Mouse (Mus musculus): Measurements from ENCODE around the gene Marc2. TPM values are rescaled to one million over a fixed set of nuclear protein-coding genes. Genes with fewer than 3 reads are reported as not detected.
A peak's percentile ranks its signal among the peaks of the same experiment; 100 is the strongest.

Marc2 gene
- polyA plus RNA-seq, 1 experiment from 2014 or later, result 96.7 TPM

DNA sequence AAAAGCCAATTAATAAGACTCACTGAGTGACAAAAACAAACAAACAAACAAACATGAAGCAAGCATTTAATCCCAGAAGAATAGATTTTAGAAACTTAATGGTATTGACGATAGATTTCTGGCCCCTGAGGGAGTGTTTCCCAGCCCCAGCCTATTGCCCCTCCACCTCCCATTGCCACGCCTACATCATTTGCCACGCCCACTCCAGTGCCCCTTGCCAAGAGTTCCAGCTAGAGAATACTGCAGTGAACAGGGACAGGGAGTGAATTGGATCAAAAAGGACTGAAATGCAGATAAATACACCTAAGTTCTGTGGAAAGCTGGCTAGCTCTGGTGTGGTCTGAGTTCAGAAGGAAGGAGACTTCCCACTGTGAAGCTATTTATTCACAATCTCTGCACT lies 82.4 kb downstream of the Marc2 start:
- 58% methylated on average over 3 of the region's 3 CpGs for WGBS
- Histone ChIP-seq H3K36me3 (replicated peaks) (no peaks in the 10 kb centered on the region), H3K27ac (no peak overlapping the region), H3K9ac (no peak overlapping the region), H3K4me1 (no peaks in the 10 kb centered on the region), H3K4me2 (no peak overlapping the region), H3K27me3 (replicated peaks) (no peaks in the 10 kb centered on the region), H3K9me3 (no peaks in the 10 kb centered on the region), H3K4me3 (no peak overlapping the region)
- ATAC-seq (replicated peaks), result no peak

MicroRNA genes within 50 kb of the gene (microRNA counts, 519-probe panel; counts per million panel counts)
- 3,246 counts per million, percentile 74 among the panel's probes with 10 or more counts for microRNA mmu-miR-1981

Small RNA genes within 50 kb of the gene (microRNA-seq; reads per million reads assigned to microRNA genes)
- gene Mir1981, result 67.9 reads per million, percentile 50 among the genes with 10 or more reads in this experiment

Other genes starting within 250 kb of the Marc2 start
- gene Hlx, start 113.8 kb downstream of the Marc2 start, polyA plus RNA-seq (2015; fragmentation: Nextera tagmentation; extraction: Ambion mirVana), result 1.7 and 2.2 TPM in 2 replicates
- 0.13 TPM in 1 of 2 replicates, not detected in the other for gene Marc1, start 35.1 kb downstream of the Marc2 start, polyA plus RNA-seq (2015; fragmentation: Nextera tagmentation; extraction: Ambion mirVana)
- gene C130074G19Rik, start 36.8 kb upstream of the Marc2 start, polyA plus RNA-seq (2015; fragmentation: Nextera tagmentation; extraction: Ambion mirVana), result 0.84 and 1.2 TPM in 2 replicates
- 15.8 and 17.3 TPM in 2 replicates for gene Mark1, start 153.1 kb upstream of the Marc2 start, polyA plus RNA-seq (2015; fragmentation: Nextera tagmentation; extraction: Ambion mirVana)

Measured in midbrain, embryonic 15.5 days (tissue).